Mouse (Mus musculus) lung, postnatal 4 days (tissue): ENCODE results near the gene Xlr5b.
"Not testable (repeated sequence)": the region's sequence is repeated elsewhere in the genome, so short reads cannot be mapped to it uniquely, and the experiment has no call there.

Experiments
- DNase-seq, 2 experiments: peaks; one replicate each; pipeline ENCODE4 v3.0.0; 2021

The Xlr5b gene

GRCm38 (mm10) chrX:73148496-73148895 is at the start of gene Xlr5b:
Gene Xlr5b, plus strand, starts transcription at chrX:73148796.
- not testable (repeated sequence) for DNase-seq

DNA sequence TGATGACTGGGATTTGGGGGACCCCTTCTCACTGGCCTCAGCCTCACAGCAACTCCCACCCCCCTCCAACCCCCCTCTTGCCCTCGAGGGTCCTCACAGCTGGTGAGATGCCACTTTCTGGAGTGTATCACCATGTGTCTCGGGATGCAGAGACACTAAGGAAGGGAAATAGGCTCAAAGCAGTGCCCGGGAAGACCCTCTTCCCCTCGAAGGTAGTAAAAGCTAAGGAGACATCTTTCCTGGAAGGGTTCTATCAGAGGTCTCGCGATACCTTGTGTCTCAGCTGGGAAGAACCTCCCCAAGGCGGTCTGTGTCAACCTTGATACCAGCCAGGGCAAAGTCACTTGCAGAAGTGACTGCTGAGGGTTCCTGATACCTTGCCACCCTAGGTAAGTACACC is 31.8 kb upstream of the Xlr5b start, which contains the start of gene Gm14685:
Gm14685 (plus strand) TSS at position 301 of the 400 bp plus-strand sequence.
- not testable (repeated sequence) for DNase-seq

- not testable (repeated sequence) for DNase-seq
Measured at GRCm38 (mm10) chrX:73122859-73123829, 25.5 kb upstream of the Xlr5b start.

DNA sequence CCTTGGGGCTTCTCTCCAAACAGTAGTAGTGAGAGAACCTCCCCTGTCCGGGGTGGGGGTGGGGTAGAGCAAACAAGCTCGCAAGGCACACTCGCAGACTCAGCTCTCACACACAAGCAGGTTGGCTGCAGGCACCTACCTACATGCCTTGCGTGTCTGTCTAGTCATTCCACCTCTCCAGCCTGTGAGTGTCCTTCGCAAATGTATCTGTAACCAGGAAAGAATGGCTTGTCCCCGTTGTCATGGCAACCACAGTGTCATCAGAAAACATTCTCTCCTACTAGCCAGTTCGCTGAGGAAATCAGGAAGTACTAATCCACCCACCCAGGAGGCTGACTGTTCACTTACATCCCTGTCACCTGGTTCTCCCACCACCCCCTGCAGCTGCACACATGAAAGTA is 5.4 kb upstream of the Xlr5b start:
- DNase-seq, result not testable (repeated sequence)

GRCm38 (mm10) chrX:73149350-73149749 is 754 bp downstream of the Xlr5b start, which contains the start of gene DXBay18:
Gene DXBay18, minus strand, starts transcription at chrX:73149450.
- not testable (repeated sequence) for DNase-seq

DNA sequence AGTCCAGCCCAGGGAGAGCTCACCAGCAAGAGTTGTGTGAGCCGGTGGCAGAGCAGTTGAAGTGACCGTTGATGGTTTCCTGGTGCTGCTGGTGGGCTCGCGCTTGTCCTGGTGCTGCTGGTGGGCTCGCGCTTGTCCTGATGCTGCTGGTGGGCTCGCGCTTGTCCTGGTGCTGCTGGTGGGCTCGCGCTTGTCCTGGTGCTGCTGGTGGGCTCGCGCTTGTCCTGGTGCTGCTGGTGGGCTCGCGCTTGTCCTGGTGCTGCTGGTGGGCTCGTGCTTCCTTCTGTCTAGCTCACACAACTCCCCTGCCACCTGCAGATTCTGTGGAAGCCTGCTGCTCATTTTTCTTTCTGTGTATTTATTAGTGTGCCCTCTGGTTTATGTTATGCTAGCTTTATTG is 28.3 kb downstream of the Xlr5b start, which contains the start of gene Spin2d:
Spin2d (minus strand) TSS at position 101 of the 400 bp plus-strand sequence.
- not testable (repeated sequence) for DNase-seq

GRCm38 (mm10) chrX:73191934-73192333 is 43.3 kb downstream of the Xlr5b start, which contains the start of gene Xlr3b:
Gene Xlr3b, plus strand, starts transcription at chrX:73192207.
- DNase-seq, result peak in 1 of 2 experiments; percentile 72
